Mouse (Mus musculus): ENCODE data around the gene Krt12. TPM values are rescaled to one million over a fixed set of nuclear protein-coding genes. Genes with fewer than 3 reads are reported as not detected.

The Krt12 gene
- total RNA-seq, 2 experiments from 2014 or later, result not detected

- ATAC-seq (replicated peaks; ENCODE audit: low FRiP score, low TSS enrichment, poor library complexity, severe bottlenecking), result no peak
Observed at GRCm38 (mm10) chr11:99399956-99400549, 22.0 kb downstream of the Krt12 start.

GRCm38 (mm10) chr11:99398832-99399231 is 23.2 kb downstream of the Krt12 start:
- ATAC-seq (replicated peaks; ENCODE audit: low FRiP score, low TSS enrichment, poor library complexity, severe bottlenecking), result no peak

GRCm38 (mm10) chr11:99398084-99398483 is 24.0 kb downstream of the Krt12 start:
- ATAC-seq (replicated peaks; ENCODE audit: low FRiP score, low TSS enrichment, poor library complexity, severe bottlenecking), result no peak

GRCm38 (mm10) chr11:99396661-99397060 is 25.4 kb downstream of the Krt12 start:
- no peak for ATAC-seq (replicated peaks; ENCODE audit: low FRiP score, low TSS enrichment, poor library complexity, severe bottlenecking)

GRCm38 (mm10) chr11:99396034-99396433 is 26.0 kb downstream of the Krt12 start:
- no peak for ATAC-seq (replicated peaks; ENCODE audit: low FRiP score, low TSS enrichment, poor library complexity, severe bottlenecking)

GRCm38 (mm10) chr11:99392492-99392891 is 29.6 kb downstream of the Krt12 start:
- ATAC-seq (replicated peaks; ENCODE audit: low FRiP score, low TSS enrichment, poor library complexity, severe bottlenecking), result no peak

- no peak for ATAC-seq (replicated peaks; ENCODE audit: low FRiP score, low TSS enrichment, poor library complexity, severe bottlenecking)
Observed at GRCm38 (mm10) chr11:99391375-99391774, 30.7 kb downstream of the Krt12 start.

- no peak for ATAC-seq (replicated peaks; ENCODE audit: low FRiP score, low TSS enrichment, poor library complexity, severe bottlenecking)
Observed at GRCm38 (mm10) chr11:99390866-99391265, 31.2 kb downstream of the Krt12 start.

GRCm38 (mm10) chr11:99389264-99389663 is 32.8 kb downstream of the Krt12 start, which contains the start of gene Krt10:
Gene Krt10, minus strand, starts transcription at chr11:99389364.
- no peak for ATAC-seq (replicated peaks; ENCODE audit: low FRiP score, low TSS enrichment, poor library complexity, severe bottlenecking)

GRCm38 (mm10) chr11:99388661-99389060 is 33.4 kb downstream of the Krt12 start:
- ATAC-seq (replicated peaks; ENCODE audit: low FRiP score, low TSS enrichment, poor library complexity, severe bottlenecking), result no peak

GRCm38 (mm10) chr11:99385813-99386721 is 36.0 kb downstream of the Krt12 start:
- ATAC-seq (replicated peaks; ENCODE audit: low FRiP score, low TSS enrichment, poor library complexity, severe bottlenecking), result peak; percentile 95

- ATAC-seq (replicated peaks; ENCODE audit: low FRiP score, low TSS enrichment, poor library complexity, severe bottlenecking), result peak; percentile 87
Observed at GRCm38 (mm10) chr11:99379568-99379967, 42.5 kb downstream of the Krt12 start.

- ATAC-seq (replicated peaks; ENCODE audit: low FRiP score, low TSS enrichment, poor library complexity, severe bottlenecking), result no peak
Observed at GRCm38 (mm10) chr11:99374803-99375202, 47.3 kb downstream of the Krt12 start, which contains the start of gene Krt28. Gene Krt28, minus strand, starts transcription at chr11:99374903.

- no peak for ATAC-seq (replicated peaks; ENCODE audit: low FRiP score, low TSS enrichment, poor library complexity, severe bottlenecking)
Observed at GRCm38 (mm10) chr11:99369853-99370451, 52.1 kb downstream of the Krt12 start.

- no peak for ATAC-seq (replicated peaks; ENCODE audit: low FRiP score, low TSS enrichment, poor library complexity, severe bottlenecking)
Observed at GRCm38 (mm10) chr11:99369229-99369628, 52.8 kb downstream of the Krt12 start.

- peak; percentile 52 for ATAC-seq (replicated peaks; ENCODE audit: low FRiP score, low TSS enrichment, poor library complexity, severe bottlenecking)
Observed at GRCm38 (mm10) chr11:99366791-99367190, 55.3 kb downstream of the Krt12 start.
